Mouse (Mus musculus): Measurements from ENCODE around the gene Brd4.

DNA sequence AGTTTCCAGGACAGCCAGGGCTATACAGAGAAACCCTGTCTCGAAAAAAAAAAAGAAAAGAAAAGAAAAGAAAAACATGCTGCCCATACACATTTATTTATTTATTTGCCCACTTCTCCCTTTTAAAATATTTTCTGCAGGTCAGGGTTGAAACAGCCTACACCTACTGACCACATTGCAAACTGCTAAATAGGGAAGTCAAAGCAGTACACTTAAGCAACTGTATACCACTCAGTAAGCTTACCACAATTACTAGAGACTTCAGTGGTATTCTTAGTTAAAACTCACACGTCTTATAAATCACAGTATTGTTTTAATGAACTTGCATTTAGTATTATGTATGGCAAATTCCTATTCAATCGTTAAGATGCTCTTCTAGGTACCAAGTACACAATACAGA, 3.9 kb downstream of the Brd4 start:
- TF ChIP-seq POLR2A (IDR thresholded peaks at IDR 0.05; ENCODE audit: borderline replicate concordance, extremely low read depth, insufficient read depth, insufficient read length, poor library complexity, severe bottlenecking) (no peak), CTCF (IDR thresholded peaks at IDR 0.05; ENCODE audit: borderline replicate concordance, extremely low read depth, insufficient read depth, insufficient read length) (no peak)

Measured in brain, embryonic 14.5 days (tissue).